Mouse (Mus musculus) T-cell, adult 2 months (primary cell): ENCODE measurements around the gene Mmachc.

Experiments
- DNase-seq: peaks from one replicate; pipeline ENCODE4 v3.0.0; 2022; ENCODE audit warnings: low spot score

Mmachc gene

GRCm38 (mm10) chr4:116708201-116708764 is at the start of gene Mmachc, which contains the start of gene Ccdc163:
Mmachc (minus strand) TSS chr4:116708406.
Ccdc163 (plus strand) TSS chr4:116708509.
- DNase-seq: peak; percentile 94

DNA sequence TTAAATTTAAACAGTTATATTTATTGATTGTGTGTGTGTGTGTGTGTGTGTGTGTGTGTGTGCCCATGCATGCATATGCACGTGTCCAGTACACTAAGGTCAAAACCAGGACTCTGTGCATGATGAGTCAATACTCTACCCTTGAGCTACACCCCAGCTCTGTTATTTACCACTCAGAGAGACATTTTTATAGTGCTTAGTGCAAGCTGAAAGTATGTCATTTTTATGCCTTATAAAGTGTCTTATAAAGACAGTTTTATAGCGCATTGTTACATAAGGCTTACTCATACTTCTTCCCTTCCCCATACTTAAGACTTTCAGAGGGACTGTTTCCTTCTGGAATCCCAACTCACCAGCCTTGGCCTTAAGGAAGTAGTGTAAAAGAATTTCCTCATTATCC is 41.5 kb upstream of the Mmachc start:
- DNase-seq: no peak

DNA sequence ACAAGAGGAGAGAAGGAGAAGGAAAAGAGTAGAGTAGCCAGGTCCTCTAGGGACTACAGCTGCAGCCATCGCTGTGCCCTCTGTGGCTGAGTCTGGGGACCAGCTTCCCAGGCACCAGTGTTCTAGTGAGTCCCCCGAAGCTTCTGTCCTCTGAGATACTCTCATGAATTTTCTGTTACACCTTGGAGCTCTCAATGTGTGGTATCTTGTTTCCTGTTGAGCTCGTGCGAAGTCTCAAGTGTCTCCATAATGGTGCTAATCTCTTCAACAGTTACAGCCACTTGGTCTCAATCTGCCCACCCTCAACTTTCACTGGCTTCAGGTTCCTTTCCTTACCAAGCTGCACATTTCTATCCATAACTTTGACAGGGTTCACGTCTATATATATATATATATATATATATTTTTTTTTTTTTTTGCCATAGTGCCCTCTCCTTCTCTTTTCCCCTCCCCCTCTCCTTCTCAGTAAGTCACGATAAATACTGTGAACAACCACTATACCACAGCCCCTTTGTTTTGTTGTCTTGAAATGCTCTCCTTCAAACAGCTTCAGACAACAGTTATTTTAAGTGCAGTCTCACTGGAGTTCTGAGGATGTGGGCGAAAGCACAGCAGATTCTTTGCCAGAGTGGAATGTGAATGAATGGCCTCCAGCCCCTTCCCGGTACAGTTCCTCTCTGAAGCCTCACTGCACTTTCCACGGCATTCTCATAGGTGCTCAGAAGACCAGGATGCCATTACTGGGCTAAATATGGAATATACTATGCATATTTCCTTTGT is 31.0 kb upstream of the Mmachc start:
- DNase-seq: no peak

- peak; percentile 24 for DNase-seq
Observed at GRCm38 (mm10) chr4:116734996-116735395, 26.8 kb upstream of the Mmachc start.

GRCm38 (mm10) chr4:116732355-116732754 is 24.1 kb upstream of the Mmachc start:
- DNase-seq: no peak

DNA sequence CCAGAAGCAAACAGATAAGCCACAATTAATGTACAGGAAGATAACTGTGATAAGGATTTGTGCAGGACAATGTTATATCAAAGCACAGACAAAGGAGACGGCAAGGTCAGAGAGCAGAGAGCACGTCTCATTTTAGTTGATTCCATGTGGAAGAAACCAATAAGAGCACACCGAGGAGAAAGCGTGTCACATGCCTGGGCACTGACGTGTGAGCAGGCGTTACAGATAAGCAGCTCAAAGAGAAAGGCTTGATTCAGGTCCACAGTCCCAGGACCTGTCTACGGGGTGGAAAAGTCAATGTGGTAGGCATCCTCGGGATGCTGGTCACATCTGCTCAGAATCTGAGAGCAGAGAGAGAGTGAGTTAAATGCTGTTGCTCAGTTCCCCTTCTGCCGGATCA is 22.9 kb upstream of the Mmachc start:
- DNase-seq: no peak

DNA sequence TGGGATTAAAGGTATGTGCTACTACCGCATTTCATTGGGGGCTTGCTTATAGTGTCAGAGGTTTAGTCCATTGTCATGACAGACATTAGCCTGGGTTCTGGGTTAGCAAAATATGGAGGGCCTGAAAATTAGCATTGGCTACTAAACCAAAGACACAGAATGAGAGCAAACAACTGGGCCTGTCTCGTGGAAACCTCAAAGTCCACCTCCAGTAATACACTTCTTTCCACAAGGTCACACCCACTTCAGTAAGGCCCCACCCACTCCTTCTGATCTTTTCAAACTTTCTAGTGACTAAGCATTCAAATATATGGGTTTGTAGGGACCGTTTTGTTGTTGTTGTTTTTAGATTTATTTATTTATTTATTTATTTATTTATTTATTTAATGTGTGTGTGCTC is 21.3 kb upstream of the Mmachc start:
- no peak for DNase-seq

DNA sequence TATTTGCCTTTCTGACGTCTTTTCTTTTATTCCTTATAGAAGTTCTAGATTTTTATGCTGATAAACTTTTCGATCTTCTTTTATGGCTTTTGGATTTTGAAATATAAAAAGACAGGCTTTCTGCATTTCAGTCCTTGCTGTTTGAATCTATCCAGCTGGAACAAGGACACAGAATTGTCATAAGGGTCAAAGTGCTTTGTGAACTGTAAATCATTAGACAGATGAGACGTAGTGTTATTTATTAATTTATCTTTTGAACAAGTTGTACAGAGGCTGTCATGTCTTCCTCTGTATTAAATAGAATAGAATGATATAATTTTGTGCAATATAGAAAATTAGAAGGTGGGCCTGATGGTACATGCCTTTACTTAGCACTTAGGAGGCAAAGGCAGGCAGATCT is 19.2 kb upstream of the Mmachc start:
- DNase-seq: no peak

DNA sequence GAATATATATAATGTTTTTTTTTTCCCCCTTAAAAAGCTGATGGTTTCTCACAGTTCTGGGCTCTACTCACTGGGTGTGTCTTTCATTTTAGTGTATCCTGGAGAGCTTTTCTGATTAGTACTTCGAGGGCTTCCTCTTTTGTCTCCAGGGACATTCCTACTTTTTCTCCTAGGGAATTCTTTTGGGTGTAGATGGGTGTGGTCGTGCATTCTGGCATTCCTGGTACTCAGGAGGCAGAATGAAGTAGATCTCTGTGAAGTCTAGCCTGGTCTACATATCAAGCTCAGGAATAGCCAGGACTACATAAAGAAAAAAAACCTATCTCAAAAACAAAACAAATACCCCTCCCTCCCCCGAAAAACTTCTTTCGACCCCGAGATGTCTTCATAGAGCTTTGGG is 17.2 kb upstream of the Mmachc start:
- no peak for DNase-seq

GRCm38 (mm10) chr4:116722230-116722629 is 14.0 kb upstream of the Mmachc start:
- no peak for DNase-seq

DNA sequence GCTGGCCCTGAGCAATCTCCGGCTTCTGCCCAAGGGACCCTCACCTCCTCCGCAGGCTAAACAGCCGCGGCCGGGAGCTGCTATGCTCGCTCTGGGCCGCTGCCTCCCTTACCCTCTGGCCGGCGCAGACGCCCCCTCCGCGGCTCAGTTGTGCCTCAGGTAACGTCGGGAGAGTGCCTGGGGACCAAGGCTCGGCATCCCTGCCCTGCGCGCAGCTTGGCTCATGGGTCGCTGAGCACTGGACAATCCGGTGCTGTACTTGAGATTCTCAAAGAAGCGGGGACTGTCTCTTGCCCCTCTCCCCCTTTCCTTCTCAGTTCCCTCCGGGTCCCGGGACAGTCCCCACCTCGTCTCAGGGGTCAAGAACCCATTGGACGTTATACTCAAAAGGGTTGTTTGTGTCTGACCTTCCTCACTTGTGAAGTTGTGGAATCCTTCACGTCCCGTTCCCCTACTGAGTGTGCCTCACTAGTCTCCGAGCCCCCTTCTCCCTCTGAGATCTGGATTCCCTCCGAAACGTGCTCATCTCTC is 13.0 kb upstream of the Mmachc start:
- DNase-seq: no peak

DNA sequence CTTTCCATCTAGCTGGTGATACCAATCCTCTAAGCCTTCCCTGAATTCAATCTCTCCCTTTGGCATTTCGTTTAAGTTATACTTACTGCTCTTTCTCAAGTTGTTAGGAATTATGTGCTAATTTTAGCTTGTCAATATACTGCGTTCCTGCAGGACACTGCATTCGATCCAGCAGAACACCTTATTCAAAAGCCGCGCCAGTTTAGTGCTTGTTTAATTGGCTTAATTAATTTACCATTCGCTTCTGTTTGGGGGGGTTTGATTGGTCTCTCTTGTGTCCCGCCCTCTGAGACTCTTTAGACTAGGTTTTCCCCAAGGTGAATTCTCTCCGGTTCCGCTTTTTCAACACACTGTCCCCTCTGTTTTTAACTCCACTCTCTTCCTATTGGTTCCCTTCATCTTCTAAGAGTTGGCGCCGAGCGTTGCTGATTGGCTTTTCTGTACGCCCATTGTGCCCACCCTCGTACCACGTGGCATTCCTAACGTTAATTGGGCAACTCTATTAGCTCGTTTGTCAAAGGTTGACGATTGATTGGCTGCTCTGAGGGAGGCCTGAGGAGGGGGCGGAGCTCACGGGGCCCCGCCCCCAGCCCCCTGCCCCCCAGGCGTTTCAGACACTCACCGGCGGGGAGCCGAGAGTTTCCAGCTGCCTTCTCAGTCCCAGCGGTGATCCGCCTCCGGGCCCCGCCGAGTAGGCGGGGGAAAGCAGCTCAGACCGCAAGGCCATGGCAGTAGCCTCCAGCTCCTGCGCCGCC is 12.3 kb upstream of the Mmachc start, which contains the start of gene Tesk2:
Tesk2 (plus strand) TSS at position 606 of the 755 bp plus-strand sequence.
- peak; percentile 93 for DNase-seq

- peak; percentile 66 for DNase-seq
Observed at GRCm38 (mm10) chr4:116719396-116719795, 11.2 kb upstream of the Mmachc start.

GRCm38 (mm10) chr4:116712536-116712935 is 4.3 kb upstream of the Mmachc start:
- DNase-seq: no peak

- DNase-seq: no peak
Observed at GRCm38 (mm10) chr4:116710154-116710553, 1.9 kb upstream of the Mmachc start.

GRCm38 (mm10) chr4:116708791-116709390 is 685 bp upstream of the Mmachc start:
- DNase-seq: no peak

GRCm38 (mm10) chr4:116707666-116708065 is 540 bp downstream of the Mmachc start:
- DNase-seq: no peak

DNA sequence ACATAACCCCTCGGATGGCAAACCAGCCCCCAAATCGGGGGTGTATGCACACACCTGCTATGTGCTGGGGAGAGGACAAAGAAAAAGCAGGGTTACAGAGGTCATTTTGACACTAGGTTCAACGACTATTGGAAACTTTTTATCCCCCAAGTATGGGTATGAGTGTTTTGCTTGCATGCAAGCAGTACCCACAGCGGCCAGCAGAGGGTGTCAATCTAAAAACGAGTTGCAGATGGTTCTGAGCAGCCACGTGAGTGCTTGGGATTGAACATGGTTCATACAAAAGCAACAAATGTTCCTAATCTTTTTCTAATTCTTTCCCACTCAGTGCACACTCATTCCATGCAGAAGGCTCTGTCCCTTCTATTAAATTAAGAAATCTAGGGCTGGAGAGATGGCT is 4.4 kb downstream of the Mmachc start:
- DNase-seq: peak; percentile 73

- DNase-seq: no peak
Observed at GRCm38 (mm10) chr4:116700964-116701363, 7.2 kb downstream of the Mmachc start.

DNA sequence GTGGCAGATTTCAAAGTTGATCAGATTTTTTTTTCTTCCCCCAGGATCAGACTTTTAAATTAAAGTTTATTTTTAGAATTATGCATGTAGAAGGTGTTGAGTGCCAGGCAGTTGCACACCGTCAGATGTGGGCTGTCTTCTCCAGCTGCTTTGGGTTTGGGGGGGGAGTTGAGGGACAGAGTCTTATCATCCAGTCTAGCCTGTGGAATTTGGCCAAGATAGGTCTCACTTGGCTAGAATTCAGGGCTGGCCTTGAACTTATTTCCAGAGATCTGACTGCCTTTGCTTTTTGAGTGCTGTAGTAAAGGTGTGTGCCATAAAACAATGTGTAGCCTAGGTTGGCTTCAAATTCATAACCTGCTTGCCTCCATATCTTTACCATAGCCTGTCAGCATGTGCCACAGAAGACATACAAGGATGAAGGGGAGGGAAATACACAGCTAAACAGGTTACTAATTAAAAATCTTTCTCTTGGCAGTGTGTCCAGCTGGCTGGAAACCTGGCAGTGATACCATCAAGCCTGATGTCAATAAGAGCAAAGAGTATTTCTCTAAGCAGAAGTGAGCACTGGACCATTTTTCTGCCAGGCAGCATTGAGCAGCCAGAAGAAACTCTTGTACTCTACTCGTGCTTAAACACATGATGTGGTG is 9.4 kb downstream of the Mmachc start:
- DNase-seq: no peak

DNA sequence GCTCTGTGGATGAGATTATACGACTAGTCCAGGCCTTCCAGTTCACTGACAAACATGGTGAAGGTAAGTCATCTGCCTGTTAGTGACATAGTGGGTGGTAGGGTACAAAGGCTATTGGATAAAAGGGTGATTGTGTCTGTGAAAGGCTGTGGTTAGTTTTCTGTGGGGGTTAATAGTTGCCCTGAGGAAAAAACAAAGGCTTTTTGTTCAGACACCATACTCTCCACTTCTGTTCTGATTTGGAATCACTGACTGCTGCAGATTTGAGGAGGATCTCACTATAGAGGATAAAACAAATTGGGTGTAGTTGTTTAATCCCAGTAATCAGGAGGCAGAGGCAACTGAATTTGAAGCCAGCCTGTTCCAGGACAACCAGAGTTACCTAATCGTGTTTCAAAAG is 14.4 kb downstream of the Mmachc start:
- no peak for DNase-seq

DNA sequence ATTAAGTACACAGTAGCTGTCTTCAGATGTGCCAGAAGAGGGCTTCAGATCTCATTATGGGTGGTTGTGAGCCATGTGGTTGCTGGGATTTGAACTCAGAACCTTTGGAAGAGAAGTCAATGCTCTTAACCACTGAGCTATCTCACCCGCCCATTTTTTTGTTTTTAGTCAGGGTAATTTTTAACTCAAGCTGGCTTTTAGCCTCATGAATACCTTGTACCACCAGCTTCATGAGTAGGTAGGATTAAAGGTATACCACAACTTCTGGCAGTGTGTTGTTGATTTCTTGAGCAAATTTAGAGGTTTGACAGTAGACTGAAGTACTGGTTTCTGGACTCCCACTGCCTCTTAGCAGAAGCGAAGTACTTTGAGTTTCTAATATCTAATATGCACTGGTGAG is 16.1 kb downstream of the Mmachc start:
- no peak for DNase-seq
